Mouse (Mus musculus) cerebellum, adult 2 months (tissue): ENCODE data around the gene Ptbp3. TPM values are rescaled to one million over a fixed set of nuclear protein-coding genes. Genes with fewer than 3 reads are reported as not detected.
"Not testable (repeated sequence)": the region's sequence is repeated elsewhere in the genome, so short reads cannot be mapped to it uniquely, and the experiment has no call there.

Source experiments
- DNase-seq, 2 experiments: peaks; one replicate each; pipeline ENCODE4 v3.0.0; 2021
- H3K27ac ChIP-seq: fragments of 200-500 bp; 2 replicates; pipeline ENCODE4 v1.5.1; 2012; ENCODE audit warnings: low read length, control low read depth, inconsistent platforms; ENCODE audit not compliant: insufficient read depth
- H3K27me3 ChIP-seq: fragments of 200-500 bp; 2 replicates; pipeline ENCODE4 v1.6.1; 2012; ENCODE audit warnings: inconsistent platforms, mild to moderate bottlenecking, low read length, moderate library complexity; ENCODE audit not compliant: control insufficient read depth, insufficient read depth
- H3K4me1 ChIP-seq: fragments of 200-500 bp; 2 replicates; pipeline ENCODE4 v1.6.1; 2011; ENCODE audit warnings: low read length; ENCODE audit not compliant: control insufficient read depth, insufficient read depth
- H3K4me3 ChIP-seq: fragments of 200-500 bp; replicated peaks from 2 replicates; pipeline ENCODE3; 2011; ENCODE audit warnings: mild to moderate bottlenecking, low read depth, low read length, control low read depth; ENCODE audit not compliant: insufficient read depth
- CTCF ChIP-seq: fragments of 200-500 bp; IDR thresholded peaks from 2 replicates; pipeline ENCODE4 v1.5.1; 2011; ENCODE audit warnings: low read depth, mild to moderate bottlenecking, control low read depth, low read length, moderate library complexity, borderline replicate concordance; ENCODE audit not compliant: insufficient read depth
- POLR2A ChIP-seq: fragments of 200-500 bp; IDR thresholded peaks from 2 replicates; pipeline ENCODE4 v1.6.1; 2011; ENCODE audit warnings: low read length, control low read depth, borderline replicate concordance; ENCODE audit not compliant: insufficient read depth
- WGBS: fragments of 180-500 bp; shearing (Covaris S2); methylation state at CpG from one replicate; pipeline ENCODE4 v1.1.7; 2018; 5-methylcytosine and 5-hydroxymethylcytosine counted together
- polyA plus RNA-seq: library from polyadenylated mRNA; depleted of rRNA; stranded (reverse); fragments of >200 nt; gene quantifications from 2 replicates; pipeline ENCODE4 v1.2.3, GENCODE M21; 2012

Ptbp3 gene
- polyA plus RNA-seq, 1 experiment: 6.7 TPM

DNA sequence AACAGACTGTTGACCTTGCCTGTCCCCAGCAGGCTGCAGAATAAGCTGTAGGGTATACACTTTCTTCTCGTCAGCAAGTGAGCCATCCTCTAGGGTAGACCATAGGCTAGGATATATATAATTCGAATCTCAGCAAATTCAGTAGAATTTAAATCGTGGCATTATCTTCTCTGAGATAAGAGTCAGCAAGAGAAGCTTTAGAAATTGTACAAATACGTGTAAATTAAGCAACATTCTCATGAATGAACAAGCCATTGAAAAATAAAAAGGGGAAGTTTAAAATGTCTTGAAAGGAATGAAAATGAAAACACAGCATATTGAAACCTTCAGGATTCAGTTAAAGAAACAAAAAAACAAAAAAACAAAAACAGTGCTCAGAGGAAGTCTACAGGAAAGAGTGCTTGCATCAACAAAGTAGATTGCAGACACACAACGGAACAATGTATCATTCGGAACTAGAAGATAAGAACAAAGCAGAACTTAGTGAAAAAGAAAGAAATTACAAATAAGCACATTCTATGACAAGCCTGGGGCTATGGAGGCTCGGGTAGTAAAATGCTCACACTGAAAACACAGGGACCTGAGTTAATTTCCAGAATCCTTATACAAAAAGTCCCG, 16.5 kb upstream of the Ptbp3 start:
- no peak overlapping the region for H3K4me3 ChIP-seq
- H3K27ac ChIP-seq: no peak overlapping the region
- no peaks in the 10 kb centered on the region for H3K27me3 ChIP-seq
- no peak for TF ChIP-seq CTCF
- TF ChIP-seq POLR2A: no peak
- 81% methylated on average over 8 of the region's 8 CpGs for WGBS
- H3K4me1 ChIP-seq: no peaks in the 10 kb centered on the region
- no peak for DNase-seq

DNA sequence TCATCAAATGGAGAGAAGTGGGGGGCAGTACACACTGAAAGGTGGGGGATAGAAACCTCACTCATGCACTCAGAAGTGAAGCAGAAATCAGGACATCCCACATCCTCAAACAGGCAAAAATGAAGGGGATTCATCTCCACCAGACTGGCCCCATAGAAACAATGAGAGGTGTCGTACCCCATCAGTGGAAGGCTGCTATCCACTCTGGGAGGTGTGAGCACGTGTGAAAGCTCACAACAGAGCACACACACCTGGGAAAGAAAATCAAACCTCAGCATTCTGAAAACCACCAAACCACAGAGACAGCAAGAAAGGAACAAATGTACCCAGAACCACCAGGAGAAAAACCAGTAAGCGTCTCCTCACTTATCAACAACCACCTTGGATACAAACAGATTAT, 15.0 kb upstream of the Ptbp3 start:
- no peak for TF ChIP-seq POLR2A
- TF ChIP-seq CTCF: no peak
- H3K27ac ChIP-seq: no peak overlapping the region
- H3K27me3 ChIP-seq: no peaks in the 10 kb centered on the region
- WGBS: 82% methylated on average over 3 of the region's 3 CpGs
- no peak overlapping the region for H3K4me3 ChIP-seq
- no peaks in the 10 kb centered on the region for H3K4me1 ChIP-seq
- DNase-seq: no peak

DNA sequence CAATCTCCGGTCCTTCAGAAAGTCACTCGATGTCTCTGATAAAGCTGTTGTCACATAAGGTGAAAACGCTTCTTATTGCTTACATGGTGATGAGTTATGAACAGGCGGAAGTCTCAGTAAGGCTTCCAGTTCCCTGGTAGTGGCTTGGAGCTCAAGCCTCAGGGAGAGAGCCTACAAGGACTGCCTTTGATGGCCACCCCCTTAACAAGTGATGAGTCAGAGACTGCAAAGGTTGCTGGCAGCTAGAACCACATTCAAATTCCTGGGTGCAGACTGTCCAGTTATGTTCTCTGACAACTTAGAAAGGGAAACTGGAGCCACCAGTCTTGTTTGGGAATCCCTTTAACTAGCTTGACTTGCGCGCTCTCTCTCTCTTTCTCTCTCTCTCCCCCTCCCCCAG, 11.0 kb upstream of the Ptbp3 start:
- no peaks in the 10 kb centered on the region for H3K27me3 ChIP-seq
- H3K4me1 ChIP-seq: no peaks in the 10 kb centered on the region
- no peak for DNase-seq
- no peak overlapping the region for H3K27ac ChIP-seq
- no peak overlapping the region for H3K4me3 ChIP-seq
- TF ChIP-seq POLR2A (no peak), CTCF (no peak)
- 98% methylated on average over 6 of the region's 6 CpGs for WGBS

DNA sequence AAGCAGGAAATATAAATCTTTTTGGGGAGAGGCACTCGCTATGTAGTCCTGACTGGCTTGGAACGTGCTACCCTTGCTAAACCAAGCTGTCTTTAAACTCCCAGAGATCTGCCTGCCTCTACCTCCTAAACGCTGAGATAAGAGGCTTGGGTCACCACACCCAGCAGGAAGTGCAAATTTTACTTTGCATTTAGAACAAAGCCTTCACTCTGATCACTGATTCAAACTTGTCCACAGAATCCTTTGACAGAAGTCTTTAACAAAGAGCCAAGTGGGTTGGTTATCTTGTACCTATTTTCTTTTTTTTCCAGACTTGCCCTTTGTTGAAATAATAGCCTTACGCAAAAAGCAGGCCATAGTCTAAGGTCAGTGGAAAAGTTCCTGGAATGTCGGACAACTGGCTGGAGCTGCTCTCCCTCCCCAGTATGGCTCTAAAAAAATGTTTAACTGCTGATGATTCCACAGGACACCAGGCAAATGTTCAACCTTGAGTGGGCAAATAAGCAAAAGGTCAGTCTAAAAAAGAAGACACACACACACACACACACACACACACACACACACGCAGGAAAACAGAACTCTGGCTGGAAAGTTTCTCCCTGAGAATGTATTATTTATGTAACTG, 9.0 kb upstream of the Ptbp3 start:
- no peak for TF ChIP-seq CTCF
- no peak for TF ChIP-seq POLR2A
- H3K4me1 ChIP-seq: no peaks in the 10 kb centered on the region
- 75% methylated on average over 6 of the region's 6 CpGs for WGBS
- no peak for DNase-seq
- no peak overlapping the region for H3K4me3 ChIP-seq
- no peak overlapping the region for H3K27ac ChIP-seq
- no peaks in the 10 kb centered on the region for H3K27me3 ChIP-seq

DNA sequence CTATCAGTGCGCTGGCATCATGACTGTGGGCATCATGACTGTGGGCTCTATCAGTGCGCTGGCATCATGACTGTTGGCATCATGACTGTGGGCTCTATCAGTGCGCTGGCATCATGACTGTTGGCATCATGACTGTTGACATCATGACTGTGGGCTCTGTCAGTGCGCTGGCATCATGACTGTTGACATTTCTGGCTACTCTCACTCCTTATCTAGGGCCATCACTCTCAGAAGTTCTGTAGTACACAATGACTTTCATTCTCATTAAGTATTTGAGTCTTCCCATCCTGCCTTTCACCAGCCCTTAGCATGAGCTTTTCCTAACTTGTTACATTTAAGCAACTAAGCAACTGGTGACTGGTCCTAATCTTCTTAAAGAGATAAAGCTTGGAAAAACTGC, 8.2 kb upstream of the Ptbp3 start:
- H3K27ac ChIP-seq, H3K4me1 ChIP-seq, H3K4me3 ChIP-seq, H3K27me3 ChIP-seq, DNase-seq: not testable (repeated sequence)
- WGBS: 95% methylated on average over 4 of the region's 4 CpGs

DNA sequence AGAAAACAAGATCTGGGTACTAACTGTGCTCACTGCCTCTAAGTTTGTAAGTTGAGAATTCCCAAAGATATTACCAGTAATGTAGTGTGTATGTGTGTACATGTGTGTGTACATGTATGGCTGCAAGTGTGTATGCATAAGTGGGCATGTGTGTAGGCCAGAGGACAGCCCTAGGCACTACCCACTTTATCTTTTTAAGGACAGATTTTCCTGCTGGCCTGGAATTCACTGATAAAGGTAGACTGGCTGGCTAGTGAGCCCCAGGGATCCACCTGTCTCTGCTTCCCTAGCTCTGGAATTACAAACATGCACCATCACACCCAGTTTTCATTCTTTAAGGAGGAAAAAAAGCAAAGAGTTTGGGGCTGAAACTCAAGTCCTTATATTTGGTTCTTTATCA, 6.0 kb upstream of the Ptbp3 start:
- Histone ChIP-seq H3K27ac (no peak overlapping the region), H3K4me3 (no peak overlapping the region), H3K4me1 (no peaks in the 10 kb centered on the region), H3K27me3 (no peaks in the 10 kb centered on the region)
- no peak for TF ChIP-seq POLR2A
- no peak for TF ChIP-seq CTCF
- no peak for DNase-seq

DNA sequence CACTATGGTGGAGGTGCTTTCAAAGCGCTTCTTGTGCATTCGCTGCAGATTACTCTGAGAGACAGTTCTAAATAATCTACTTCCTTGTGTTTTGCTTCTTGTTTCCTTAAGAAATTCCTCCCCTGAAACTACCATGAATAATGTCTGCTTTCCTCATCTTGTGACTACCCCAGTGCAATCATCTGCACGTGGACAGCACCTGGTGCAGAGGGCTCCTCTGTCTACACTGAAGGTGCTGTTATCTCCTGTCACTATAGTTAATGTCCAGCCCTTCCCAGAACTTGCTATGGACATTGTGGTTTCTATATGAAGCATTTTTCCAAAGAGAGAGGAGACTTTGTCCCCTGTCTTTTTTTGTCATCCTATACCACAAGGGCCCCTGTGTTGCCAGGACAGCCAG, 4.4 kb upstream of the Ptbp3 start:
- Histone ChIP-seq H3K27me3 (no peaks in the 10 kb centered on the region), H3K4me3 (no peak overlapping the region), H3K27ac (no peak overlapping the region), H3K4me1 (no peaks in the 10 kb centered on the region)
- WGBS: 76% methylated on average over 3 of the region's 3 CpGs
- TF ChIP-seq CTCF (no peak), POLR2A (no peak)
- no peak for DNase-seq

DNA sequence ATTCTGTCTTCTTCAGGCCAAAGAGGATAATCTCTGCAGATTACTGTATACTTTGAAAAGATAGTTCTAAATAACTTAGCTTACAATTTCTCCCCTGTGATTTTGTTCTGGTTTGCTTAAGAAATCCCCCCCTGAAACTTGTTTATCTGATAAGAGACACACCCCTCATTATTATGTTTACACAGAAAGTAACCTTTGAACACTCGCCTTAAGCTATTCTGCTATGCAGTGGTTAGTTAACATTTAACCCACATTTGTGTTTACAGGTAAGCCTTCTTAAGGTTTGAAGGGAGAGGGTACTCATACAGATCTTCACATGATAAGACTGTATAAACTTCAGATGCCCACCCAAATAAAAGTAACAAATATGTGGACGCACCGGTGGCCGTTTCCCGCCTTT, 3.7 kb upstream of the Ptbp3 start:
- no peaks in the 10 kb centered on the region for H3K4me1 ChIP-seq
- WGBS: 91% methylated on average over 5 of the region's 5 CpGs
- no peaks in the 10 kb centered on the region for H3K27me3 ChIP-seq

More for the DNA sequence above, 3.7 kb upstream of the Ptbp3 start:
- H3K27ac ChIP-seq: no peak overlapping the region
- no peak for DNase-seq
- no peak for TF ChIP-seq POLR2A
- TF ChIP-seq CTCF: no peak
- H3K4me3 ChIP-seq: no peak overlapping the region
